Comparison of ENCODE assay signal across 14 mouse cellular contexts in genomic region chr7:40142906-40143305, GRCm38 (mm10).
DNase-seq lines count a peak whose midpoint lies in the region; ATAC-seq and TF ChIP-seq lines count a peak whose summit lies in the region.
"Had no signal": no experiment of that assay in that cellular context is flagged by ENCODE, and none has a peak within 500 bp of the region (broad histone marks: within the 10 kb centered on the region; RNA-seq: fewer than 3 reads in every experiment).

No protein-coding gene starts in this region.

- H3K4me3 ChIP-seq in lung, embryonic 14.5 days (ENCODE audit: low read depth, low read length), result no peak overlapping the region
- H3K4me3 ChIP-seq: midbrain, embryonic 15.5 days had no signal

- 43% methylated on average over 4 of the region's 4 CpGs for WGBS in lung, embryonic 14.5 days

- H3K27ac ChIP-seq in lung, embryonic 14.5 days (ENCODE audit: low read depth), result no peak overlapping the region
- H3K27ac ChIP-seq: liver, embryonic 14.5 days; midbrain, embryonic 15.5 days had no signal

- no peak for ATAC-seq in lung, embryonic 14.5 days (ENCODE audit: insufficient read depth)
- no peak for ATAC-seq in monocyte, adult 5-6 weeks (replicated peaks; ENCODE audit: insufficient number of reproducible peaks, low FRiP score, low TSS enrichment, poor library complexity, severe bottlenecking)
- ATAC-seq: forebrain, embryonic 16.5 days; midbrain, embryonic 15.5 days had no signal

- no peaks in the 10 kb centered on the region for H3K9me3 ChIP-seq in lung, embryonic 14.5 days (ENCODE audit: low read depth, low read length)
- H3K9me3 ChIP-seq: midbrain, embryonic 15.5 days had no signal

- no peaks in the 10 kb centered on the region for H3K27me3 ChIP-seq in lung, embryonic 14.5 days (ENCODE audit: insufficient read depth, low read length)
- H3K27me3 ChIP-seq: midbrain, embryonic 15.5 days had no signal

- H3K9ac ChIP-seq in lung, embryonic 14.5 days, result no peak overlapping the region
- H3K9ac ChIP-seq: liver, embryonic 14.5 days; midbrain, embryonic 15.5 days had no signal

- H3K4me2 ChIP-seq in lung, embryonic 14.5 days, result no peak overlapping the region
- H3K4me2 ChIP-seq: midbrain, embryonic 15.5 days had no signal

- H3K36me3 ChIP-seq in lung, embryonic 14.5 days (ENCODE audit: insufficient read depth), result no peaks in the 10 kb centered on the region
- H3K36me3 ChIP-seq: midbrain, embryonic 15.5 days had no signal

- TF ChIP-seq CTCF in lung, embryonic 14.5 days (IDR thresholded peaks at IDR 0.05; ENCODE audit: low read depth), result no peak

- no peaks in the 10 kb centered on the region for H3K4me1 ChIP-seq in lung, embryonic 14.5 days (ENCODE audit: insufficient read depth)
- H3K4me1 ChIP-seq: midbrain, embryonic 15.5 days had no signal

- DNase-seq in frontal cortex, adult 2 months (ENCODE audit: extremely low spot score in 1 of 2, low spot score in 1 of 2), result peak; percentile 1 to 34
- DNase-seq in frontal cortex, postnatal 10 days (ENCODE audit: low spot score in 2 of 2), result no peak
- DNase-seq in lung, embryonic 14.5 days, result peak; percentile 22
- no peak for DNase-seq in lung, postnatal 25 days (ENCODE audit: low spot score)
- peak; percentile 5 for DNase-seq in adrenal gland, adult 8-10 months
- peak; percentile 19 for DNase-seq in right cerebral cortex, postnatal 4 days
- no peak for DNase-seq in thymus, postnatal 36 days
- DNase-seq: heart, postnatal 14 days; layer of hippocampus, adult 9-11 months; lung, postnatal 4 days had no signal

Comparison
In these comparisons a context has a peak if more than half of its experiments do, and no peak if none do; other contexts are left out.
1. DNase-seq: peak in frontal cortex, adult 2 months (2 of 2), lung, embryonic 14.5 days (single experiment), adrenal gland, adult 8-10 months (single experiment) and right cerebral cortex, postnatal 4 days (single experiment); none in frontal cortex, postnatal 10 days (0 of 2), lung, postnatal 25 days (single experiment) and thymus, postnatal 36 days (0 of 2).